Mouse (Mus musculus) CH12F3 (cell line): Measurements from ENCODE around the gene Bclaf1.

Experiments
- in situ Hi-C: fragments of 300-500 bp; cut with MboI; formaldehyde crosslinking; loops from 2 replicates; pipeline ENCODE4 v1.14.3; 2020; ENCODE audit warnings: low sequenced_read_pairs

Gene Bclaf1

DNA sequence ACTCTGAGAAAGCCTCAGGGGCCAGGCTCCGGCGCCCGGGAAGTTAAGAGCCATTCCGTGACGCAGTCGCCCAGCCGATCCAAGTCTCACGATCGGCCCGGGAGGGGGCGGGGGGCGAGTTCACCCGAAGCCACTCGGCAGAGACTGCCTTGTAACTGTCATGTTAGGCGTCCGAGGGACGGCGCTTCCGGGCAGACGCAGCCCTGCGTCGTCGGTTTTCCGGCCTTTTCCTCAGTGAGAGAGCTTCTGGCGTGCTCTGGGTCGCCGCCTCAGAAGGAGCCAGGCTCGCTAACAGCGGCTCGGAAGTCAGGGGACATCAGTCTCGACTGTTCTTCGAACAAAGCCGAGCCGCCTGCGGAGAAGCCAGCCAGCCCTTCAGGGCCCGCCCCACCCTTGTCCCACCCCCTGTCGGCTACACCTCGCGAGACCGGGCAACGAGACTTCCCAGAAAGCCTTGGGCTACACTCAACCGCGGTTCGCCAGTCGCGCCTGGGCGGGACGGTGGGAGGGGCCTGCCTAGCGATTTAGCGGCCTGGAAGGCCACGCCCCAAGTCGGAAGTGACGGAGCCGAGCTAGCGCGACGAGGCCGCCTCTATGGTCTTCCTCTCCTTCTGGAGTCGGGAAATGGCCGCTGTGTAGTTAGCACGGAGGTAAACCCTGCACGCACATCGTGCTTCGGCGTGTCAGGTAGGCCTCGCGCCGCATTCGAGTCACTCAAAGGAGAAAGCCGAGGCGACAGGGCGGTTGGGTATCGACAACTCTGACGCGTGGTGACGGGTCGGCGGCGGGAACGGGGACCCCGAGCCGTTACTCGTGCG lies at the start of gene Bclaf1:
Bclaf1 (plus strand) TSS at position 552 of the 818 bp plus-strand sequence.
- in situ Hi-C loops: no loop called here

DNA sequence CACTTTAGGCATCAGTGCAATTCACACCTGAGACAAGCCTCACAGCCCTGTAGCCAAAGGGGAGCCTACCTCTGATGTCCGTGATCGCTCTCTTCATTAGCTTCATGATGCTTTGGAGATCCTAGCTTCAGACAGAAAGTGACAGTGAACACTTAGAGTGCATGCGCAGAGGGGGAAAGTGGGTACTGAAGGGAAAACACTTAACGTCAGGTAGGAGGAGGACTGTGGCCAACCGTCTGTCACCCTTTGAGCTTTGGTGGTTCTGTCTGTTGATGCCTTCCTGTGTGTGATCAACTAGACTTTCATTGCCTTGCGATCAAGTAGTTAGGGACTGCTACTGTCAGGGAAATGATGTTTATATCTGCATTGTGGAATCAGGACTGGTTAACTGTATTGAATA lies 49.4 kb upstream of the Bclaf1 start:
- in situ Hi-C loops: no loop called here

DNA sequence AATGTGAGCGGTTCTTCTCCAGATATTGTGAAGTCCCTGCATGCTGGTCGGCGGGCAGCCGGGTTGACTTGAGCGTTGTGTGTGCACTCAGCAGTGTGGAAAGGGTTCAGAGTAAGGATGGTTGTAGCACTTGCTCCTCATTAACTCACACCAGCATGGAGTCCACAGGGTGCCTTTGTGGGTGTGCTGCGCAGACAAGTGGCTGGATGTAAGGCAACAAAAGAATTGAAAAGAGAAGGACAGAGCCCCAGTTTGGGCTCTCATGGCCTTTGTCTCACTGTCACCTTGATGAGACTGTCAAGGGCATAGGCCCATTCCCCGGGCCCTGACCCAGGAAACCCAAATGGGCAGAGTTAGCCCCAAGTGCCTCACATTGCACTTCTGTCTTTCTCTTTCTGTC lies 47.8 kb upstream of the Bclaf1 start:
- in situ Hi-C loops: no loop called here

DNA sequence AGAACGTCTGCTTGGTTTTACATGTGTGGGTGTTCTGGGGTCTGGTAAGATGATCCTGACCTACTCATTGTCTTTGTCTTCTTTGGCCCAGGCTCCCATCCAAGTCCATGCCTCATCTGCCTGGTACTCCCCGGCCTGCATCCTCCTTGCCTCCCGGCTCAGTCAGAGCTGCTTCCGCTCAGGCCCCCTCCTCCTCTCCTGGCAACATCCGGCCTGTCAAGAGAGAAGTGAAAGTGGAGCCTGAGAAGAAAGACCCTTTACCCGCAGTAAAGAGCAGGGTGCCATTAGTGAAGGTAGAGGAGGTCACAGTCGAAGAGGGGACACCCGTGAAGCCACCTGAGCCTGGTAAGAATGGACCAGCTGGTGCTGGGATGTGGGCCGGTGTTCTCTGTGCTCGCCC lies 45.2 kb upstream of the Bclaf1 start:
- in situ Hi-C loops: no loop called here

DNA sequence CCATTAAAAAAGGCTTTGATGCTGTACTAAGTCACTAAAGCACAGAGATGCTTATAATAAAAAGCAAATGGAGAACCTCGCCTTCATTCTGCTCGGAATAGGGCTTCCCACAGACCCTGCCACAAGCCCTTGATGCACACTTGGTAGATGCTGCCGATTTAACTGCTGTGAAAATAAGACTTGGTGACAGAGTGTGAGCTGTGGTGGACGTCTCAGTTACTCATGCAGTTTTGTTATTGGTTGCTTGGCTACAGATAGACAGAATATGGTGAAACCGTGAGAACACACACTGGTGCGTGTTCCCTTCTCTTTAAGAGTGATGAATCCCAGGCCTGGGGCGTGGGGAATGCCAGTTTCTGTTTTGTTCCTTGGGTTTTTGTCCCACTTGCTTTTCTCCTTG lies 43.3 kb upstream of the Bclaf1 start:
- in situ Hi-C loops: no loop called here

DNA sequence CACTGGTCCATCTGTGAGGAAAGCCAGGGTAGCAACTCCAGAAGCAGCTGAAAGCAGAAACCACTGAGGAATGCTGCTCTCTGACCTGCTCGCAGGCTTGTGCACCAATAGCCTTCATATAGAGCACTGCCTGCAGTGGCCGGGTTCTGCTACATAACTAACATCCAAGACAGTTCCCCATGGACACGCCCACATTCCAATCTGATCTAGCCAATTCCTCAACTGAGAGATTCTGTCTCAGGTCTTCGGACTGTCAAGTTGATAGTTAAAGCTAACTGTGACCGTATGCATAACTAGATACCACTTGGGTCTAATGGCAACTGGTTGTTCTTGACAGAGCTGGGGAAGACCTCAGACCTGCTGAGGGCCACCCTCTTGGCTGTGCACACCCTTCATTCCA lies 39.9 kb upstream of the Bclaf1 start:
- in situ Hi-C loops: no loop called here

DNA sequence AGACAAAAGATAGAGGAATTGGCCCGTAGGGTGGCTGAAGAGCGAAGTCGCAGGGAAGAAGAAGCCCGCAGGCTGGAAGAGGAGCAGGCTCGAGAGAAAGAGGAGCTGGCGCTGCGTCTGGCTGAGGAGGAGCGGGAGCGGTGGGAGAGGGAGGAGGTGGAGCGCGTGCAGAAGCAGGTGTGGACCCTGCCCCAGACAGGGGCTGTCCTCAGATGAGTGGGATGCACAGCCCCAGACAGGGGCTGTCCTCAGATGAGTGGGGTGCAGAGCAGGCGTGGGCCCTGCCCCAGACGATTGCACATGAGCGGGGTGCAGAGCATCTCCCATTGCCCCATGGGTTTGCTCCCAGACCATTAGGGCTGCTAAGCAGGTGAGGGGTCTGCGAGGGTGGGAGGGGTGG lies 39.0 kb upstream of the Bclaf1 start:
- in situ Hi-C loops: no loop called here

DNA sequence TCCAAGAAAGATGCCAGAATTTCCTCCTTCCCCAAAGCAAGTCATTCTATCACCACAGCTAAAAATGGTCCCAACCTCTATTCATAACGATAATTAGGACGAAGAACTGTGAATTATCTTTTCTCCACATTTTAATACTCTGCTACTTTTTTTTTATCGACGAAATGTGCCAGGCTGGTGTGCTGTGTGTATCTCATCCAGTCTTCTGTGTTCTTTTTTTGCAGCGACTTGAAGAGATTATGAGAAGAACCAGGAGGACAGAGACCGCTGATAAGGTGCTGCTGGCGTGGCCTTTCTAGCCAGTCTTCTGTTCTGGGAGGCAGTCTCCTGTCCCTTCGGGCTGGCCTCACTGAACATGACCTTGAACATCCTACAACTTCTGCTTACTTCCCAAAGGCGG lies 38.2 kb upstream of the Bclaf1 start:
- in situ Hi-C loops: no loop called here

DNA sequence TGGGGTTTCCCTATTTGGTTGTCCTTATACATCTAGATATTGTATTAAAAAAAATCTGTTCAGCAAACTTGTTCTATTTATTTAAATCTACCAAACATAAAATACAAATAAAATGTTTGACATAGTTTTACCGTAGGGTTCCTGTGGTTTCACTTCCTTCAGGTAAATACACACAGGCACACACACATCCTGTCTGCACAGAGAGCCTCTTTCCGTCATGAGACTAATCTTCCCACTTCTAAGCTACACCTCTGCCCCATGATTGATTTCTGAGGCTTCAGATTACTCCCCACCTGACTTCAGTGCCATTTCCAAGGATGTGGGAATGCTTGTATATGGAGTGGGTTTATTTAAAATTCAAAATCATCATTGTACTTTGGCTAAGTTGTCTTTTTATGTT lies 30.8 kb upstream of the Bclaf1 start:
- in situ Hi-C loops: no loop called here

DNA sequence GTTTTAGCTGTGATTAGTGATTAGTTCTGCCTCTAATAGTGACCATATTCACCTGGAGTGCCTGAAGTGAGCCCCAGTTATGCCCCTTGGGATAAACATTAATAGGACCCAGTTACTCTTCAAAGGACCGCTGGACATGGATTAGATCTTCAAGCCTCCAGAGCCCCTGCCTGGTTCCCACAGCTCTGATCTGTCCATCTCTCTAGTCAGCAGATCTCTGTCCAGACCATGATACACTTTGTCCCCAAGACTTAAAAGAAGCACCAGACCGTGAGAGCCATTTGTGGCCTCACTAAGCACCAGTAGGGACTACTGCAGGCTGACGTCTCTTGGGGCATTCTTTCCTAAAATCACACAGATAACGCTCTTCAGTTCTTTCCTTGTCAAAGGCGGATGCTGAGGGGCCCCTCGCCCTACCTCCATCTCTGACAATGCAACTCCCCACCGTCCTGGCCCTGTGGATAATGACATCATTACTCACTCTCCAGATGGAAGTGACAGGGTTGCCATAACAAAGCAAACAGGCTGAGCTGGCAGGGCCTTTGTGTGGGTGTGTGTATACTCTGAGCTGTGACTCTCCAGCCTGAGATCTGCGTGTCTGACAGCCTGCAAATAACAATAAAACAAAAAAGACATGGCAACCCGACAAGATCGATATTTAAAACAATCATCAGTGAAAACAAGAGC lies 26.8 kb upstream of the Bclaf1 start:
- in situ Hi-C loops: no loop called here

DNA sequence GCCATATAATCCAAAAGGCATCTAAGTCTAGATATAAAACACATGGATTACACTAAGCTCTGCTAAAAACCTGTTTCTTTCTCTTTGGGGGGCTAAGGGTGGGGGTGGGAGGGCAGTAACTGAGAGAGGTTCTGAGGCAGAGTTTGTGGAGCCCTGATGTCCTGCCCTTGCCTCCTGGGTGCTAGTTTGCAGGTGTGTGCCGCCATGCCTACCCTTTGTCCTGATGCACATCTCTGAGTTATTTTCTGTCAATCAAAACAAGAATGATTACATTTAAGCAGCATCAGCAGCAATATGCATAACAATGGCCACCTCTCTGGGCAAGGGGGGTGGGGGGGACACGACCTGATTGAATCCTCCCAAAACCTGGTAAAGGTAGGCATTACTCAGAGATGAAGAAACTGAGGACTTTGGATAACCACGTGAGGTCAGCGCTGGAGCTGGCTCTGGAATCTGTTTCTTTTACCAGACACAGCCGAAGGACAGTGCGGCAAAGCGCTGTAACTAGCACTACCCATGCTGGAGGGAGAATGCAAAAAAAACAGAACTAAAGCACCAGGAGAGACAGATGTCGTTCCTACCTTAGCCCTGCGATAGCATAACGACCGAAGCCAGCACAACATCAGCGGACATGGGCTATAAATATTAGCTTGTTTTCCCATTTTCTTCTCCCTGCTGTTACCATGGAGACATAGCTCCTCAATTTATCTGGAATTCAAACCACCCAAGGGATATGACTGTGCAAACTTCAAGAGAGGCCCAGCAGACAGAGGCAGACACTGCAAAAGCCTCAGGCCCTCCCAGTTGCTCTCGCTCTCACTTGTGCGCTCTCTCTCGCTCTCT lies 26.1 kb upstream of the Bclaf1 start:
- in situ Hi-C loops: no loop called here

DNA sequence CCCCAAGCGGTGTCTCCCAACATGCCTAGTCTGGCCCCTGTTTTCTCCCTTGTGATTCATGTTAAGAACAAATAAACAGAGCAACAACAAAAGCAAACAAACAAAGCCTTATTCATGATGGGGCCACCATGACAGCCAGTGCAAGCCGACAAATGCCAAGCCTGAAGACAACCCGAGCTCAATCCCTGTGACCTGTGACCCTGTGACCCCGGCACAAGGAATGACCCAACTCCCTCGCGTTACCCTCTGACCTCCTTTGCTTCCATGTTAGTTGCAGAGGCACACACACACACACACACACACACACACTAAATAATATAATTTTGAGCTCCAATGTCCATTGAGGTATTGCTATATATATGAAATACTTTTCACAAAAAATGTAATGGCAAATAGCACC lies 24.9 kb upstream of the Bclaf1 start:
- in situ Hi-C loops: no loop called here

DNA sequence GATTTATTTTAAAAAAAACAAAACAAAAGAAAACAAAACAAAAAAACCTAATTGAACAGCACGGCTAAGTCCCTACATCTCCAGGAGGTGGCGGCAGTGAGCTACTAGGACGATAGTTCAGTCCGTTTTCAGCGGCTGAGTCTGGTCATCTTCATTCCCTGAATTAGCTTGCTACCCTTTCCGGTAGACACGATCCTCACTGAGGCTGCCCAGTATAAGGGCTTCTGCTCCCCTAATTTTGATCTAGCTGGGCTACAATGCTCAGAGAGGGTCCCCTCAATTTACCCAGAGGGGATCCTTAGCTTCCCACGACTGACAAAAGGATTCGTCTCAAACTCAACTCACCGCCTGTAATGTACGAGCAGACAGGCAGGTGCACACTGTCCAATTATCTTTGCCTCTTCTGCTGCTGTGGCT lies 21.8 kb upstream of the Bclaf1 start:
- in situ Hi-C loops: no loop called here

DNA sequence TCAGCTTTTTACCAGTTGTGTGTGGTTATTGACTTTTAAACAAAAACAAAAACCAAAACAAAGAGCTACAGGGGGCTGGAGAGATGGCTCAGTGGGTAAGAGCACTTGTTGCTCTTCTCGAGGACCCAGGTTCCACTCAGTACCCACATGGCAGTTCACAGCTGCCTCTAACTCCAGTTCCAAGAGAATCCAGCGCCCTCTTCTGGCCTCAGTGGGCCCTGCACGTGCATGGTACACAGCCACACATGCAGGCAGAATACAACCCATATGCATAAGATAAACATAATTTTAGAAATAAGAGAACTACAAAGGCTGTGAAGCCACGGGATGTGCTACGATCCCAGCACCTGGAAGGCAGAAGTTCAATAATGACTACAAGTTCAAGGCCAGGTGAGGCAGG lies 16.3 kb upstream of the Bclaf1 start:
- in situ Hi-C loops: no loop called here

DNA sequence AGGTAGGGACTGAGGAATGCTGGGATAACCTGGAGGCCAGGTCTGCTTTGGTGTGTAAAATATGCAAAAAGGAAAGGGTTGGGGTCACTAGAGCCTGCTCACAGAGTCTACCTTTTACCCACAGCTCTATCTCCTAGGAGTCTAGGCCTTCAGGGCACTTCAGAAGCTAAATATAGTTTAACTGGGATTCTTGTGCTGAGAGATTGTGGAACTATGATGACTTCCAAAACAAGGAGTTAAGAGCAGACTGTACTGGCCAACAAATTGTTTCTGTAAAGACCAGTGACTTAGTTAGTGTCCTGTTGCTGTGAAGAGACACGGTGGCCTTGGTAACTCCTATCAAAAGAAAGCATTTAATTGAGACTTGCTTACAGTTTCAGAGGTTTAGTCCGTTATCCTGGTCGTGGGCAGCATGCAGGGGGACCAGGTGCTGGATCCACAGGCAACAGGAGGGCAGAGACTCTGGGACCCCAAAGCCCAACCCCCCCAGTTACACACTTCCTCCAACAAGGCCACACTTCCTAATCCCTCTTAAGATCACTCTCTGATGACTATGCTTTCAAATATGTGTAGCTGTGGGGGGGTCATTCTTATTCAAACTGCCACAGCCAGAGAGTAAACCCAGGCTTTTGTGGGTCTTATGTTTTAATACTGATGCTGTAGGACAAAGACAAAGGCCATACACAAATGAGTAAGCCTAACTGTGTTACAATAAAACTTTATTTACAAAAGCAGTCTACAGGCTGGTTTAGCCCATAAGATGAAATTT lies 13.9 kb upstream of the Bclaf1 start:
- in situ Hi-C loops: no loop called here

DNA sequence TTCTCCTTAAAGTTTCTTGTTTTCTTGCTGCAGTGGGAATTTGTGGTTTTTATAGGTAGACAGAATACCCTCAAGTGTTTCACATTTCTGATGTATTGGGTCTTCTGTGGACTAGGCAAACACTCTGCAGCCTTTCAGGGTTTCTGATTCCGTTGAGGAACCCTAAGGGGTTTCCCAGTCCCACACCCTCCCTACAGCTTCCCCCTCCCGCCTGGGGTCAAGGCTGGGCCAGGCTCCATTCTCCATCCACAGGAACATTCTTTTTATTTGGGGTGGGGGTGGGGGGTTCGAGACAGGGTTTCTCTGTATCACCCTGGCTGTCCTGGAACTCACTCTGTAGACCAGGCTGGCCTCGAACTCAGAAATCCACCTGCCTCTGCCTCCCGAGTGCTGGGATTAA lies 13.2 kb upstream of the Bclaf1 start:
- in situ Hi-C loops: no loop called here

DNA sequence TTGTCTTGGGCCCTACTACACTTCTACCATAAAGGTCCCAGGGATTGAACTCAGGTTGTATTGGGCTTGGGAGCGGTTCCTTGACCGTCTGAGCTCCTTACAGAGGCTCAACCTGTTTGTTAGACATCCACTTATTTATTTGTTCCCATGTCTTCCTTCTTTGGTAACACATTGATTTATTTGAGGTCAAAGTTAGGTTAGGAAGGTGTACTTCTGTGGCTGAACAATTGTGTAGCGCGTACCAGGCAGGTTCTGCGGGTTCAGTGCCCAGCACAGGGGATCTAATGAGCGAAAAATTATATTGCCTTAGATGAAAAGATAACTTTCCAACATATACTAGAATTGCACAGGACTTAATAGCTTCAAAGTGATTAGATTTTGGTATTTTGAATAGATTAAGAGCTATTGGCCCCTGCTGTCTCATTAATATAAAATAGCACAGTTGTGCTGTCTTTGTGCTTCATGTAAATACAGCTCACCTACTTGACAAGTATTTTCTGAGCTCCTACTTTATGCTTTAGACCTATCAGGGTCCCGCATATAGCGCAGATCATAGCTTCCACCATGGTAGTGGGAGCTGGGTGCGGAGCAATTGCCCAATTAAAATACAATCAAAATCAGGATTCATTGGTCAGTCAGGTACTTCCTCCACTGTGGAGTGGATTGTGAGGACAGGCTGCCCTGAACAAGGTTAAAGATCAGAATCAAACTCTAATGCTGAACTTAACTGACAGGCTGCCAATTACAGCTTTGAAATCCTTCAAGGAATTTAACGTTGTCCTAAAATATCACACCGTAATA lies 1.1 kb upstream of the Bclaf1 start:
- in situ Hi-C loops: no loop called here

DNA sequence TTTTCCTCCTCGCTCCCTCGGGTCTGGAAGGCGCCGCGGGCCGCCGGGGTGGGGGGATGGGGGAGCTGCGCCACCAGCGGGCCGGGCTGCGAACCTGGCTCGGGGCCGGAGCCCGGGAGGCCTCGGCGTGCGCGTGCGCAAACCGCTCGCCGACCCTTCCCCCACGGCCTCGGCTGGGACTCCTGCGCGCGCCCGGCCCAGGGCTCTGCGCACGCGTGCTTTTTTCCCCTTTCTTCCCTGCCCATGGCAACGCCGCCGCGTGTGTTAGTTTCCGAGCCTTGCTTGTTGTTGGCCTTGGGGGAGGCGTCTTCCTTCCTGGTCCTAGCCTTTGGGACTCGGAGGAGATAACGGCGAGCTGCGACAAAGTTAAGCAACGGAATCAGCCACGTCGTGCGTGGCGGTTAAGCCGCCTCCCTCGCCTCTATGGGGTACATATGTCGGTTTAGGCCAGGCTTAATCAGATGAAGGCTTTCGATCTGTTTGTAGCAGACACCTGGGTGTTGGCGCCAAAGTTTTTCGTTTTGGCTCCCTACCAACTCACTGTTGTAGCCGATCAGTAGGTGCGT lies 550 bp downstream of the Bclaf1 start:
- in situ Hi-C loops: no loop called here

DNA sequence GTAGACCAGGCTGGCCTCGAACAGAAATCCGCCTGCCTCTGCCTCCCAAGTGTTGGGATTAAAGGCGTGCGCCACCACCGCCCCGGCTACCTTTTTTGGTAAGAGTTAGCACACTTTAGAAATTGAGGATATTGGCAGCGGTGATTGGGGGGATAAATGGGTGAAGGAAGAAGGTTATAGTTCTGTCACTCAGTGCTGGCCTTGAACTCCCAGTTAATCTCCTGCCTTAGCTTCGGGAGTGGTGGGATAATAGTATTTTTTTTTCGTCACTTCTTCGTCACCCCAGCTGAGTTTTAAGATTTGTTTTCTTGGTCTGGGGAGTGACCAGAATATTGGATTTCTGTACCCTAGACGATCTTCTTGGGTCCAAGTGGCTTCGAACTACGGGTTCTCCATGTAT lies 1.2 kb downstream of the Bclaf1 start:
- in situ Hi-C loops: no loop called here

DNA sequence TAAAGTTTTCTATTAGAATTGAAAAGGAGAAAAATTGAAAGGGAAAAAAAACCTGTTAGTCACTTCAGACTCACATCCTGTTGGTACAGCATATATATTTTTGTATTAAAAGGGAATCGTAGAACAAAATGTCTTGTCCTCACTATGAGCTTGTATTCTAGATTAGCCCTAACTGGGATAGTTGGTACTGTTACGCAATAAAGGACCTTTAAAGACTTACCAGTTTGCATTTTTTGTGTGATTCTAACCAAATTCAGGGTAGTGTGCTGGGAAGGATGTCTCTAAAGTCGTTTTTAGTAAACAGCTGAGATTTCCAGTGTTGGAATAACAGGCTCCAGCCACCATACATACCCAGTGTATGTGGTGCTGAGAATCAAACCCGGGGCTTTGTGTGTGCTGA lies 1.7 kb downstream of the Bclaf1 start:
- in situ Hi-C loops: no loop called here
